Mouse (Mus musculus) midbrain, embryonic 15.5 days (tissue): ENCODE data around the gene 1700025B11Rik. TPM values are rescaled to one million over a fixed set of nuclear protein-coding genes. Genes with fewer than 3 reads are reported as not detected.
"Not testable (repeated sequence)": the region's sequence is repeated elsewhere in the genome, so short reads cannot be mapped to it uniquely, and the experiment has no call there.

Experiments
- ATAC-seq: fragments of 200-750 bp; cut with Nextera tagmentation; replicated peaks from 2 replicates; pipeline ENCODE4 v1.8.0; 2017; ENCODE audit warnings: moderate TSS enrichment
- H3K27ac ChIP-seq: fragments of 300-500 bp; sonication (generic); 2 replicates; pipeline ENCODE4 v1.5.1; 2015; ENCODE audit warnings: mild to moderate bottlenecking, inconsistent platforms
- H3K27me3 ChIP-seq: fragments of 300-500 bp; sonication (generic); replicated peaks from 2 replicates; pipeline ENCODE4 v1.6.1; 2015; ENCODE audit warnings: inconsistent platforms
- H3K36me3 ChIP-seq: fragments of 300-500 bp; sonication (generic); replicated peaks from 2 replicates; pipeline ENCODE4 v1.6.1; 2015; ENCODE audit warnings: inconsistent platforms
- H3K4me1 ChIP-seq: fragments of 300-500 bp; sonication (generic); 2 replicates; pipeline ENCODE4 v1.6.1; 2015; ENCODE audit warnings: inconsistent platforms
- H3K4me2 ChIP-seq: fragments of 300-500 bp; sonication (generic); 2 replicates; pipeline ENCODE4 v1.6.1; 2015; ENCODE audit warnings: inconsistent platforms, mild to moderate bottlenecking, moderate library complexity
- H3K4me3 ChIP-seq: fragments of 300-500 bp; sonication (generic); 2 replicates; pipeline ENCODE4 v1.5.1; 2015; ENCODE audit warnings: mild to moderate bottlenecking, inconsistent platforms
- H3K9ac ChIP-seq: fragments of 300-500 bp; sonication (generic); 2 replicates; pipeline ENCODE4 v1.6.1; 2015; ENCODE audit warnings: mild to moderate bottlenecking, inconsistent platforms
- H3K9me3 ChIP-seq: fragments of 300-500 bp; sonication (generic); 2 replicates; pipeline ENCODE4 v1.6.1; 2016; ENCODE audit warnings: inconsistent platforms
- WGBS: fragments of 180-500 bp; shearing (Covaris S2); methylation state at CpG from one replicate; pipeline ENCODE4 v1.1.7; 2015; ENCODE audit warnings: mixed read lengths; 5-methylcytosine and 5-hydroxymethylcytosine counted together
- polyA plus RNA-seq: library from polyadenylated mRNA; unstranded; fragments of >200 nt; fragmentation: Nextera tagmentation; extraction: Ambion mirVana; gene quantifications from 2 replicates; pipeline ENCODE4 v1.2.1, GENCODE M21; 2015

1700025B11Rik gene
- polyA plus RNA-seq = not detected in 2 replicates

DNA sequence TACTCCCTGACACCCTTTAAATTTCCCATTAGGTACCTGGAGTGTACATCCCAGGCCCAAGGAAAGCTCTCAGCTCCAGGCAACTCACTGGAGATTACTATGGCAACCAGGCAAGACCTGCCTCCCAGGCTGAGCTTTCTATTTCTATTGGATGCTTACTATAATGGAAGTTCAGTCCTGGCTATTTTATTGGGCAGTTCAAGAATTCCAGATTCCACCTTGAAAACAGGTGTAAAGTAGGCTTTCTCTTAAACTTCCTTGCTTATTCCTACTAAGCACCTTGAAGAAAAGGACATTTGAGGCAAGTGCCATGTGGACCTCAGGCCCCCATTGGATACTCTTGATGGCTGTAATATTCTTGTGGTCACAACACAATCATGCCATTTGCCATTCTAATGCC is at the start of gene 1700025B11Rik:
1700025B11Rik (minus strand) TSS at position 101 of the 400 bp plus-strand sequence.
- Histone ChIP-seq H3K36me3 (no peaks in the 10 kb centered on the region), H3K9me3 (no peaks in the 10 kb centered on the region), H3K9ac (no peak within 1 kb of the TSS), H3K4me3 (no peak within 1 kb of the TSS), H3K27me3 (no peaks in the 10 kb centered on the region), H3K27ac (no peak within 1 kb of the TSS), H3K4me2 (no peak within 1 kb of the TSS), H3K4me1 (no peaks in the 10 kb centered on the region)
- no peak for ATAC-seq

DNA sequence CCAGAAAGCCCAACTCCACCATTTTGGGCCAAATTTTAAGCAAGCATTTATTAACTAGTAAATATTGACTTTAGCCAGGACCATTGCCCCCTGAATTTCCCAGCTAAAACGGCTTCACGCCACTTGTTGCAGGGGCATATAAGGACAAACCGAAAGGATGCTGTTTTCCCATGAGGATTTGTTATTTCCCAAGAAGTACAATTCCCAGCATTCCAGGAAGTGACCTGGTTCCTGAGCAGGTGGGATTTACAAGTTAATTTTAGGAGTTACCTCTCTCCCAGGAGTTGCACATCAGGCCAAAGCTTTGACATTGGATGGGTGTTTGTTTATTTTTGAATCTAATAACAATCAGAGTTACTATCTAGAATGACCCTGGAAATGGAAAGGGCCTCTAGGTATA is 44.4 kb upstream of the 1700025B11Rik start:
- Histone ChIP-seq H3K27me3 (no peaks in the 10 kb centered on the region), H3K4me2 (no peak overlapping the region), H3K36me3 (no peaks in the 10 kb centered on the region), H3K9ac (no peak overlapping the region), H3K9me3 (no peaks in the 10 kb centered on the region), H3K4me1 (no peaks in the 10 kb centered on the region), H3K4me3 (no peak overlapping the region), H3K27ac (no peak overlapping the region)
- 94% methylated on average over 3 of the region's 3 CpGs for WGBS
- ATAC-seq = no peak

DNA sequence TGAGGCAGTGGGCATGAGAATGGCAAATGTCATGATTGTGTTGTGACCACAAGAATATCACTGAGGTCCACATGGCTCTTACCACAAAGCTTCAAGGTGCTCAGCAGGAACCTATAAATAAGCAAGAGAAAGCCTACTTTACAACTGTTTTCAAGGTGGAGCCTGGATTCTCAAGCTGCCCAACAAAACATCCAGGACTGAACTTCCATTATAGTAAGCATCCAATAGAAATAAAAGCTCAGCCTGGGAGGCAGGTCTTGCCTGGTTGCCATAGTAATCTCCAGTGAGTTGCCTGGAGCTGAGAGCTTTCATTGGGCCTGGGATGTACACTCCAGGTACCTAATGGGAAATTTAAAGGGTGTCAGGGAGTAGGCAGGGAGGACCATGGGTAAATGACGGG is 37.3 kb upstream of the 1700025B11Rik start, which contains the start of gene Gm36245:
Gm36245 (plus strand) TSS at position 301 of the 400 bp plus-strand sequence.
- Histone ChIP-seq H3K4me2 (no peak within 1 kb of the TSS), H3K4me1 (no peaks in the 10 kb centered on the region), H3K9me3 (no peaks in the 10 kb centered on the region), H3K9ac (no peak within 1 kb of the TSS), H3K27me3 (no peaks in the 10 kb centered on the region), H3K27ac (no peak within 1 kb of the TSS), H3K4me3 (no peak within 1 kb of the TSS), H3K36me3 (no peaks in the 10 kb centered on the region)
- 86% methylated on average over 1 of the region's 1 CpGs for WGBS
- no peak for ATAC-seq

DNA sequence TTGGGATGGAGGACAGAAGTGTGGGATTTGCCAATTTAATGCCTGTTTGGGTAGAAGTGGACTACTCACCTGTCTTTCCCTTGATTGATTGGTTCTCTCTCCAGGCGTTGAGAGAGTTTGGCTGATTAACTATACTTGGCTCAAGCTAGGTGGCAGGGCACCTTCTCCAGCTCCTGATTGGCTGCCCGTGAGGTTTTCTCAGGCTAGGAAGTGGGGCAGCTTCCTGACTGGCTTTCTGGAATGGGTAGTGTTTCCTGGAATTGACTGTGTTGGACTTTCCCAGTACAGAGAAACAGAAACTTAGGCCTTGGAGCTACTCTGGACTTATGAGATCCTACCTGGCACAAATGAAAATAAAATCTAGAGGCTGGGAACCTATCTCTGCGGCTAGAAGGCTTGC is 36.7 kb upstream of the 1700025B11Rik start:
- H3K27ac ChIP-seq = no peak overlapping the region
- ATAC-seq = no peak
- 73% methylated on average over 3 of the region's 3 CpGs for WGBS
- H3K27me3 ChIP-seq = no peaks in the 10 kb centered on the region
- H3K9ac ChIP-seq = no peak overlapping the region
- no peak overlapping the region for H3K4me3 ChIP-seq
- no peak overlapping the region for H3K4me2 ChIP-seq
- H3K4me1 ChIP-seq = no peaks in the 10 kb centered on the region
- no peaks in the 10 kb centered on the region for H3K36me3 ChIP-seq
- H3K9me3 ChIP-seq = no peaks in the 10 kb centered on the region

DNA sequence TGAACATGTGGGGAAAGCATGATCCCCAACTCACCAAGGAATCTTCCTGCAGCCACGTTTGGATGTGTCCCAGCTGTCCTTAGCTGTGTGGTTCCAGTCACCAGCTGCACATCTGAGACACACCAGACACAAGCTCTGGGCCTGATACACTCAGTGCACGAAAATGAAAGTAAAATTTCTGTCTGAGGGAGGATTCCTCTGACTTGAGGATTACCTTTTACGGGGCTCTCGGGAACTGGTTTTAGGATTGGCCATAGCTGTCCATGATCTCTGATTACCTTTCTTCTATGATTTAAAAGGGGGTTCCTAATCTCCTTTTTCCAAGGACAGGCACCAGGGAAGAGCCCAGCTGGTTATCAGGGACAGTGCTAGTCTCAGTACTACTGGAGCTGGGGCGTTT is 34.3 kb upstream of the 1700025B11Rik start, which contains the start of gene Apol10b:
Apol10b (minus strand) TSS at position 165 of the 400 bp plus-strand sequence.
- no peaks in the 10 kb centered on the region for H3K36me3 ChIP-seq
- no peak within 1 kb of the TSS for H3K4me2 ChIP-seq
- 67% methylated on average over 5 of the region's 5 CpGs for WGBS
- no peak within 1 kb of the TSS for H3K27ac ChIP-seq
- ATAC-seq = no peak
- H3K27me3 ChIP-seq = no peaks in the 10 kb centered on the region
- H3K9me3 ChIP-seq = no peaks in the 10 kb centered on the region
- no peak within 1 kb of the TSS for H3K9ac ChIP-seq
- no peak within 1 kb of the TSS for H3K4me3 ChIP-seq
- H3K4me1 ChIP-seq = no peaks in the 10 kb centered on the region

DNA sequence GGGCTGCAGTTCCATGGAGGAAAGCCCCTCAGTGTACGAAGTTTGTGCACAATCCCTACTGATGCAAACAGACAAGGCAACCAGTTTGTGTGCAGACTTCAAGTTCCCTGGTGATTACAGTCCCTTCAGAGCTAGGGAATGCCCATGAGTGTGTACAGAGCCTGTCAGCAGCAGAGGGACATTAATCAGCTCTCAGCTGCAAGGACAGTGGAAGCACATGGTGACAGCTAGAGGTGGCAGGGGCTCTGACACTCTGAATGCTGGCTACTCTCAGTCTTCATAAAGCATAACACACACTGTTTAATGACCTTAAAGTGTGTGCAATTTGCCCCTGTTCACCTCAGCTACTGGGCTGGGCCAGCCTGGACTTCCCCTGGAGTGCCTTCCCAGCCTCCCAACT is 31.9 kb upstream of the 1700025B11Rik start:
- Histone ChIP-seq H3K4me3 (no peak overlapping the region), H3K9me3 (no peaks in the 10 kb centered on the region), H3K9ac (no peak overlapping the region), H3K27ac (no peak overlapping the region), H3K36me3 (no peaks in the 10 kb centered on the region), H3K4me2 (no peak overlapping the region), H3K4me1 (no peaks in the 10 kb centered on the region), H3K27me3 (no peaks in the 10 kb centered on the region)
- WGBS = 74% methylated on average over 1 of the region's 1 CpGs
- ATAC-seq = no peak

DNA sequence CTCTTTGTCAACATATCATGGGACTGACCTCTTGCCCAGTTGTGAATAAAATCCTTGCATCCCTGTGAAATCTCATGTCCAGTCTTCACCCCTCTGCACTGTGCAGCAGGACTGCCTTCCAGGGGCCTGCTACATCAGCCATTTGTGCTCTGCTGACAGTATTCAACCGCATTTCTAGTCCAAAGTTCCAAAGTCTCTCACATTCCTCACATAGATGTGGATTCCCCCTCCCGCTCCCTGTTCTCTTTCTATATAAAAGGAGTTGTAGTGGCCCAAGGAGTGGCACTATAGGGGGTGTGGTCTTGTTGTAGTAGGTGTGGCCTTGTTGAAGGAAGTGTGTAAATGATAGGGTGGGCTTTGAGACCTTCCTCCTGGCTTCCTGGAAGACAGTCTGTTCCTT is 29.2 kb upstream of the 1700025B11Rik start:
- no peaks in the 10 kb centered on the region for H3K4me1 ChIP-seq
- no peak overlapping the region for H3K27ac ChIP-seq
- no peak overlapping the region for H3K9ac ChIP-seq
- no peak overlapping the region for H3K4me2 ChIP-seq
- no peak overlapping the region for H3K4me3 ChIP-seq
- no peaks in the 10 kb centered on the region for H3K27me3 ChIP-seq
- no peaks in the 10 kb centered on the region for H3K9me3 ChIP-seq
- H3K36me3 ChIP-seq = no peaks in the 10 kb centered on the region
- no peak for ATAC-seq
- WGBS = 78% methylated on average over 2 of the region's 2 CpGs

DNA sequence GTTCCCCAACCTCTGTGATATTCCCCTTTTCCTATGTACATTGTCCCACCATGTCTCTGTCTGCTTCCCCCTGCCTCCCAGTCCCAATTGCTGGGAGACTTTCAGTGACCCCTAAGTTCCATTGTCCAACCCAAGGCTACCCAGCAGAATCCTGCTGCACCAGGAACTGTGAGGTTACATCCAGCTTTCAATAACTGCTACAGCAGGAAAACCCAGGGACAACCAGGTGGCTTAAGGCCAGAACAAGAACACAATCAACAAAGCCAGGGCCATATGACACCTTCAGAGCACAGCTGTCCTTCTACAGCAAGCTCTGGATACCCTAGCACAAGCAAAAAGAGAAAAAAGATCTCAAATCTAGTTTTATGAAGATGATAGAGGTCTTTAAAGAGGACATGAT is 27.3 kb upstream of the 1700025B11Rik start:
- H3K9me3 ChIP-seq = no peaks in the 10 kb centered on the region

DNA sequence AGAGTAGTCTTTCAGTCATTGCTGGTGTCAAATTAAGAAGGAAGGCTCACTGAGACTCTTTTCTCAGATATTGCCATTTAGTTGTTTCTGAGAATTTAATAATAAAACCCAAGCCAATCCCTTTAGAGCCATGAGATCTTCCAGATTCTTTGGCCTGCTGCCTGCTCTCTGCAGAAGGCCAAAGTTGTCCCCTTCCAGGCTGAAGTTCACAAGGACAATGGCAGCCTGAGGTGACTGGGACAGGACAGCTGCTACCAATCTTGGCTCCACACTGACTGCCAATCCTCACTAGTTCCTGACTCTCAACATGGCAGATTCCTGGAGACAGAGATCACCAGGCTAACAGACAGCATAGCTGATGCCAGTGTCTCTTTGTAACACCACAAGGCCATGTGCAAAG is 25.3 kb upstream of the 1700025B11Rik start:
- no peak overlapping the region for H3K27ac ChIP-seq
- no peaks in the 10 kb centered on the region for H3K27me3 ChIP-seq
- no peaks in the 10 kb centered on the region for H3K36me3 ChIP-seq
- no peak overlapping the region for H3K4me3 ChIP-seq
- H3K9me3 ChIP-seq = no peaks in the 10 kb centered on the region
- H3K4me1 ChIP-seq = no peaks in the 10 kb centered on the region
- no peak overlapping the region for H3K9ac ChIP-seq
- no peak overlapping the region for H3K4me2 ChIP-seq
- ATAC-seq = no peak

More for the DNA sequence above, 27.3 kb upstream of the 1700025B11Rik start:
- no peak overlapping the region for H3K4me2 ChIP-seq
- no peak overlapping the region for H3K4me3 ChIP-seq
- no peaks in the 10 kb centered on the region for H3K4me1 ChIP-seq
- no peak for ATAC-seq
- H3K27ac ChIP-seq = no peak overlapping the region
- H3K36me3 ChIP-seq = no peaks in the 10 kb centered on the region
- no peaks in the 10 kb centered on the region for H3K27me3 ChIP-seq
- H3K9ac ChIP-seq = no peak overlapping the region

DNA sequence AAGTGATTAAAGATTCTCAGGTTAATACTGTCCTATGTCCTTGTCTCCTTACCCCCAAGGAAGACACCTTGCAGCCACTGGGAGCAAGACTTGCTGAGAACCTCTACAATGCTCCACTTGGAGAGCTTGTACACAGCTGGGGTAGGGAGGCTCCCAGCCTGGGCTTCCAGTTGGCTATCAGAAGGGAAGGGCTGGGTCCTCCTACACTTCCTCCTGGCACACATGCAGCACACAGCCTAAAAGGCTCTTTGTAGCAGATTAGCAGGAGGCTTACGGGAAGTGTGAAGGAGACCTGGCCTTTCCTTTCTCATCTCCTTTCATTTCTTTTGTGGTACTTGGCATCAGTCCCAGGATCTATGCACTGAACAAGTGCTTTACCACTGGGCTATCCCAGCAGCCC is 20.0 kb upstream of the 1700025B11Rik start:
- no peaks in the 10 kb centered on the region for H3K4me1 ChIP-seq
- no peaks in the 10 kb centered on the region for H3K36me3 ChIP-seq
- no peaks in the 10 kb centered on the region for H3K27me3 ChIP-seq
- H3K9me3 ChIP-seq = no peaks in the 10 kb centered on the region
- H3K27ac ChIP-seq = no peak overlapping the region
- no peak overlapping the region for H3K9ac ChIP-seq
- WGBS = 41% methylated on average over 1 of the region's 1 CpGs
- no peak overlapping the region for H3K4me3 ChIP-seq
- ATAC-seq = no peak
- H3K4me2 ChIP-seq = no peak overlapping the region

DNA sequence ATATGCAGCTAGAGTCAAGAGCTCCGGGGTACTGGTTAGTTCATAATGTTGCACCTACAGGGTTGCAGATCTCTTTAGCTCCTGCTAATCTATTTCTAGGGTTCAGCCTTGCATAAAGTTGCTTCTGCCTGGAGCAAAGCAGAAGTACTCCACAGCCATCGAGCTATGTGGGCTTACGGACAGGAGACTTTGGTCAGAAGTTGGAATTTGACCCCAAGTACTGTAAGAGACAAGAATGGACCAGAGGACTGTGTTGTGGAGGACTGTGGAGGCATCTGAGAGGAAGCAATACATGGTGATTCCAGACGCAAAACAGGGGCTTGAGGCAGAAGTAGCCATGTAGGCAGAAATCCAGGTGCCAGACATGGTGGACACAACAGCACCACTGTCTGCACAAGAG is 17.6 kb upstream of the 1700025B11Rik start:
- Histone ChIP-seq H3K36me3 (no peaks in the 10 kb centered on the region), H3K4me2 (no peak overlapping the region), H3K27ac (no peak overlapping the region), H3K4me1 (no peaks in the 10 kb centered on the region), H3K27me3 (no peaks in the 10 kb centered on the region), H3K9me3 (no peaks in the 10 kb centered on the region), H3K9ac (no peak overlapping the region), H3K4me3 (no peak overlapping the region)
- WGBS = 93% methylated on average over 4 of the region's 4 CpGs
- no peak for ATAC-seq

DNA sequence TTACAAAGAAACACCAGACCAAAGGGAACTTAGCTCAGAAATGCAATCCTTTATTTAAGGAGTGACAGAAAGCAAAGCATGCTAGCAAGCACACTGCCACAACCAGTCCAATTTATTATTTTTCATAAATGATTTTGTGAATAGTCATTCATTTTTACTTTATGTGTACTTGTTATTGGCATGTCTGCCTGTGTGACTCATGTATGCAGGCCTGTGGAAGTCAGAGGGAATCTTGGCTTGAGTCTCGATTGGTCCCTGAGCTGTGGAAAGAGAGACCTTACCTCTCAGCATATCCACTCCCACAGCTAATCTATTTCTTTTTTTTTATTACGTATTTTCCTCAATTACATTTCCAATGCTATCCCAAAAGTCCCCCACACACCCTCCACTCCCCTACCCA is 17.1 kb upstream of the 1700025B11Rik start:
- H3K27me3 ChIP-seq = no peaks in the 10 kb centered on the region
- no peaks in the 10 kb centered on the region for H3K36me3 ChIP-seq
- no peak for ATAC-seq
- no peak overlapping the region for H3K27ac ChIP-seq
- H3K4me2 ChIP-seq = no peak overlapping the region
- H3K9me3 ChIP-seq = no peaks in the 10 kb centered on the region
- no peak overlapping the region for H3K9ac ChIP-seq
- H3K4me1 ChIP-seq = no peaks in the 10 kb centered on the region
- H3K4me3 ChIP-seq = no peak overlapping the region
- WGBS = 89% methylated on average over 2 of the region's 2 CpGs

DNA sequence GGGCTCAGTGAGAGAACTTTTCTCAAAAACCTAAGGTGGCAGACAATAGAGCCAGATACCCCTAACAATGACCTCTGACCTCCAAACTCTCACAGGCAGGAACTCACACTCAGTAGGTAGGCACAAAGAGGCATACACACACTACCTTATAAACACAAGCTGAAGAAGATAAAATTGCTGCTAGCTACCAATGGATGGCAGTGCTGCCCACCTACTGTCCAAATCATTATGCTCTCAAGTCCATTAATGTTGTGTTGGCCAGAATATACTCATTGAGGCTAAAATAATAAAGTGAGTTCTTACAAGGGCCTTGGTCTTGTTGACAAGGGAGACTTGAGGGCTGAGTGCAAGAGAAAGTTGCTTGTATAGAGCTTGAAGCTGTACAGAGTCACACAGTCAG is 1.5 kb upstream of the 1700025B11Rik start:
- H3K27me3 ChIP-seq = no peaks in the 10 kb centered on the region
- no peak for ATAC-seq

DNA sequence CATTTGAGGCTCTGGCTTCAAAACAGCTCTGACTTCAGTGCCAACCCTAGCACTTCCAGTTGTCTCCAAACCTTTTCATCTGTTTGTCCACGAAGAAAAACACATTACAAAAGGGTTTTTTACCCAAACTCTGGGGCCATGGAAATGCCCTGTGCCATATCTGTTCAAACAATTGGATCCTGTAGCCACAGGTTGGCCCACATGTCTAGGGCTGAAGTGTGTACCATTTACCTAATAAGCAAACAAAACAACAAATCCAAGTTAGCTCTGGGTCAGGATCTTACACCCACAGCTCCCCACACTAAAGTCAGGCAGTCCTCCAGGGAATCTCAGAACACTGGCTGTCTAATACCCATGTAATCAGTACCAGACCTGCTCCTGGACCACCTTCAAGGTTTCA is 22.5 kb downstream of the 1700025B11Rik start:
- not testable (repeated sequence) for H3K9me3 ChIP-seq, H3K9ac ChIP-seq, ATAC-seq, H3K4me3 ChIP-seq, H3K4me2 ChIP-seq, H3K4me1 ChIP-seq, H3K36me3 ChIP-seq, H3K27me3 ChIP-seq, H3K27ac ChIP-seq
- WGBS = 33% methylated on average over 1 of the region's 1 CpGs

More for the DNA sequence above, 1.5 kb upstream of the 1700025B11Rik start:
- Histone ChIP-seq H3K4me2 (no peak overlapping the region), H3K27ac (no peak overlapping the region), H3K4me1 (no peaks in the 10 kb centered on the region), H3K9ac (no peak overlapping the region), H3K9me3 (no peaks in the 10 kb centered on the region), H3K36me3 (no peaks in the 10 kb centered on the region), H3K4me3 (no peak overlapping the region)
